8 mouse cellular contexts compared by ENCODE assay signal in genomic region chr5:65335298-65336074, GRCm38 (mm10). TPM values are rescaled to one million over a fixed set of nuclear protein-coding genes. Genes with fewer than 3 reads are reported as not detected.
DNase-seq lines count a peak whose midpoint lies in the region; ATAC-seq lines count a peak whose summit lies in the region.

Rfc1 (minus strand) TSS chr5:65335670.

- WGBS in lung, embryonic 16.5 days: 1% methylated on average over 64 of the region's 65 CpGs

- H3K4me3 ChIP-seq in lung, embryonic 16.5 days (ENCODE audit: low read length): peak within 1 kb of the TSS; percentile 92

- H3K9me3 ChIP-seq in lung, embryonic 16.5 days (ENCODE audit: control insufficient read depth, low read length): no peaks in the 10 kb centered on the region

- H3K4me2 ChIP-seq in lung, embryonic 16.5 days (ENCODE audit: low read depth, low read length): peak within 1 kb of the TSS; percentile 62

- H3K27ac ChIP-seq in lung, embryonic 16.5 days (ENCODE audit: low read length): peak within 1 kb of the TSS; percentile 83

- DNase-seq in MEL-GATA-1-ER (ENCODE audit: extremely low read depth, low read depth): peak; percentile 89
- peak; percentile 82 for DNase-seq in cerebellum, adult 8-10 months
- peak; percentile 93 for DNase-seq in forelimb bud, embryonic 11.5 days (ENCODE audit: low read depth, low spot score)
- peak; percentile 62 for DNase-seq in layer of hippocampus, adult 9-10 months (ENCODE audit: low spot score)
- peak; percentile 75 for DNase-seq in ovary, postnatal 10 days (ENCODE audit: low spot score)
- peak; percentile 72 to 79 for DNase-seq in thymus, postnatal 10 days (ENCODE audit: low spot score in 2 of 2)

- H3K9ac ChIP-seq in lung, embryonic 16.5 days (ENCODE audit: low read length): peak within 1 kb of the TSS; percentile 90

- ATAC-seq in hematopoietic stem cell, adult 5-6 weeks (replicated peaks in 1 of 2; ENCODE audit: insufficient read depth in 1 of 2, low FRiP score in 2 of 2, low TSS enrichment in 1 of 2, low read depth in 1 of 2, poor library complexity in 2 of 2, severe bottlenecking in 2 of 2): peak; percentile 89 to 93
- peak; percentile 98 for ATAC-seq in lung, embryonic 16.5 days (ENCODE audit: low read depth)

- H3K36me3 ChIP-seq in lung, embryonic 16.5 days (ENCODE audit: control insufficient read depth, insufficient read depth, low read length): peaks cover 4% of the 10 kb centered on the region; the same call in 1 of the 2 replicates

- H3K4me1 ChIP-seq in lung, embryonic 16.5 days (replicated peaks; ENCODE audit: control insufficient read depth, insufficient read depth, low read length): peaks cover 11% of the 10 kb centered on the region

- H3K27me3 ChIP-seq in lung, embryonic 16.5 days (ENCODE audit: control insufficient read depth, insufficient read depth, low read depth, low read length): no peaks in the 10 kb centered on the region

RNA-seq across cellular contexts. Expression of gene Rfc1, which starts in this region (rescaled TPM):
- total RNA-seq in hematopoietic stem cell, adult 5-6 weeks (2017): 128 and 149 TPM in 2 replicates
- polyA plus RNA-seq in lung, embryonic 16.5 days (2015; fragmentation: Nextera tagmentation; extraction: Ambion mirVana): 73.0 and 85.7 TPM in 2 replicates

Comparison
In these comparisons a context has a peak if more than half of its experiments do, and no peak if none do; other contexts are left out.
1. Peak in every context shown above with its lines: DNase-seq, ATAC-seq, H3K4me3 ChIP-seq and H3K27ac ChIP-seq.